Mouse (Mus musculus): ENCODE results near the gene Sag.
A peak's percentile ranks its signal among the peaks of the same experiment; 100 is the strongest.

Gene Sag

DNA sequence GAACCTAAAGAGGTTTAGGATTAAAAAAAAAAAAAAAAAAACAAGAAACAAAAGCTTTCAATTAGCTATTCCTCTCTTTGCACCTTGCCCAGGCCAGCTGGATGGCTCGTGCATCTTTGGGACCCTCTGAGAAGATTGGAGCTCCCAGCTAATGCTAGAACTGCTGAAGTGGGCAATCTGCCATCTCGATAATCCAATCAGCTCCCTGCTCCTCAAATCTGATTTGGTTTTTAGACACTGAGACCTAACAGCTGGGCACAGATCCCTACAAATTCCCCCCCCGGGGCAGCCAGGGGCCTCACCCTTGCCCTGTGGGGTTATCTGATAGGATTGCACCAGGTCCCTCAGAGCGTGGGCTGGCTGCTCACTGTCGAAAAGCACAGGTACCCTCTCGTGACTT, at the start of gene Sag:
Sag (plus strand) TSS at position 105 of the 400 bp plus-strand sequence.
- DNase-seq = no peak

DNA sequence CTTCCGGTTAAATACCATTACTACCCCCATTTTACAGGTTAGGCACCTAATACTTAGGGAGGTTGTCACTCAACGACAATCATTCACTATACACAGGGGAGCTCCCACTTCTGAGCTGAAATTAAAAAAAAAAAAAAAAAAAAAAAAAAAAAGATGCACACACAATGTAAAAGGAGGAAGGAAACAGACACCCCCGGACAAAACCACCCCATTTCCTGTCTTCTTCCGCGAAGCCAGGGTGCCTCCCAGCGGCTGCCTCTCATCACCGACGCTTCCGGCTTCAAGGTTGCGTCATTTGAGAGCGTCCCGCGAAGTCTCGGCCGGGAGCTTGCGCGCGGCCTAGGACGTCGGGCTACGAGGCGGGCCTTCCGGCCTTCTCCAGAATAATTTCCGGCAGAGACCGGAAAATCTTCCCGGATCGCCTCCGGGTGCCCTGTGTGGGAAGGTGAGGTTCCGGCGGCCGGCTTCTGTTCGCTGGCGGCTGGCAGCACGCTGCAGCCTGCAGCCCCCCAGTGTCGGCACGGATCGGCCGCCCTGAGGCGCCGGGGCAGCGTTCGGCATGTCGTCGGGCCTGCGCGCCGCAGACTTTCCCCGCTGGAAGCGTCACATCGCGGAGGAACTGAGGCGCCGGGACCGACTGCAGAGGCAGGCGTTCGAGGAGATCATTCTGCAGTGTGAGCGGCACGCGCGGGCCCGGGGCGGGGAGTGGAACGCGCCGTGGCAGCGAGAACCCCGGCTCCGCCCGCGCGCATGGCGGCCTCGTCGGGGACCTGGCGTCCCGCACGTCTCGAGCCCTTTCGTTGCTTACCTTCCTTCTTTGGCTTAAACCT, 47.6 kb upstream of the Sag start, which contains the start of gene Atg16l1:
Atg16l1 (plus strand) TSS at position 230 of the 830 bp plus-strand sequence.
- peak; percentile 94 to 96 for DNase-seq

DNA sequence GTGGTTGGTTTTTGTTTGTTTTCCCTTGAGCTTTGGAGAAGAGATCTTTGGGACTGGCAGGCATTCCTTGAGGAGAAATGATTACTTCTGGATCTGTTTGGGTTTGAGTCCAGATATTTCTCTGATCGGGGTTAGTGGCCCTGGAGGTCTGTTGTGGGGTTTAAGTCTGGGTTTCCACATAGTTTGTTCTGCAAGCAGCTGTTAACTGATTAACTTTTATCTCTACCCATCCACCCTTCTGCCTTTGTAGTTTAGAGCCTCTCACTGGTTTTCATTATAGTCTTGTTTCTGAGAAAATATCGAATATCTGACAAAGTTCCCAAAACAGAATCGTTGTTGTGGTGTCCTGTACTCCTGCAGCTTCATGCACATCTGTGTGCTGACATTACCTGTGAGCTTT, 39.7 kb upstream of the Sag start:
- DNase-seq = no peak

DNA sequence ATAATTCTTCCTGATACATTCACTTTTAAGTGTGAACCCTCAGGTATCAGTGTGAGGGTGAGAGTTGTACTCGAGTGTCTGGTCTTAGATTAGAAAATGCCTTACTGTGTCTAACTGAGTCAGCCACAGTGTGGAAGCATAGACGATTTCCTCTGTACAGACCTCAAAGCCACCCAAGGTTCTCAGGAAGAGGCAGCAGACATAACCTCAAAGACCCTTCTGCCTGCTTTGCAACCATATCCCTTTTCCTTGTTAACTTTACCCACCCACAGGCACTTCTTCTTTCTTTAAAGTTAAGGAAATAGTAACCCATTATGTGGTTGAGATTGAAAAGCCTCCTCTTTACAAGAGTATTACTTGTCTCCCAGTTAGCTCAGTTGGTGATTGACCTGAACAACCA, 37.7 kb upstream of the Sag start:
- no peak for DNase-seq

DNA sequence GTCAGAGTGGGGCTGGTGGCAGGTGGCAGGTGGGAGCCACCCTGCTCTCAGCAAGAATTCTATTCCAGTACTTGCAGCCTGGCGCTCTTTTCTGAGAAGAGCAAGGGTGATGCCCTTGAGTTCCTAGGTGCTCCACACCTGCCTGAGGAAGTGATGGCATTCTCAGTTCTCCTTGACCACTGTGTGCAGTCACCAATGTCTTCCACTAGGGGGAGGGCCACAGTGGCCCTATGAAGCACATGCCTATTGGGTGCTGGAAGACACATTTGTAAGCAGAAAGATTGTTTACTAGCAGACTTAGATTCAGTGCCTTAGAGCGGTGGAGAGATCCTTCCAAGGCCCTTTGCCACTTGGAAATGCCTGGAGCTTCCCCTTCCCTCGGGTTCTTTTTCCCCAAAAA, 37.2 kb upstream of the Sag start:
- DNase-seq = peak; percentile 24 to 25

DNA sequence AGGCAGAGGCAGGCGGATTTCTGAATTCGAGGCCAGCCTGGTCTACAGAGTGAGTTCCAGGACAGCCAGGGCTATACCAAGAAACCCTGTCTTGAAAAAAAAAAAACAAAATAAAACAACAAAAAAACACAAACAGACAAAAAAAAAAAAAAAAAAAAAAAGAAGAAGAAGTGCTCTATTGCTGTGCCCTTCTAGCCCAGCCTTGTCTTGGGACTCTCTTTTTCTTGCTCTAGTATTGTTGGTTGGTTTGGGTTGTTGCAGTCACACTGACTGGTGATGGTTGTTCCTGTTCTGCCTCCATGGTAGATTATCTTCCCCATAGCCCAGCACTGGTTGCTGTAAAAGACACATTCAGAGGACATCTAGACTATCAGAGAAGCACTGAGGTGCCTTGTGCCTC, 34.2 kb upstream of the Sag start:
- no peak for DNase-seq

DNA sequence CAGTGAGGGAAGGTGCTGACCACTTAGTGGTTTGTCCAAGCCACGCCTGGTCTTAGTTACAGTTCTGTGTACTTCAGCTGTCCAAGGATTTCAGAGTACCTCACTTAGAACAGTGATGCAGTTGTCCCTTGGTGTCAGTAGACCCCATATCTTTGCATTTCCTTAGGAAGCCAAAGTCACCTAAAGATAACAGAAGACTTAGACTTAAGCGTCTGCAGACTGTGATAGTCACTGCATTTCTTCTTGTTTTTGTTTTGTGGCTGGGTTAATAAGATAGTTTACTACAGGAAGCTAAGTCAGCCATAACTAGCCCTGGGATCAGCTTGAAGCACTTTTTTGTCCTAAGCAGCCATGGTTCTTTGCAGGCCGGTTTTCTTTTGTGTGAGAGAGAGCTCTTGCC, 33.0 kb upstream of the Sag start:
- no peak for DNase-seq

DNA sequence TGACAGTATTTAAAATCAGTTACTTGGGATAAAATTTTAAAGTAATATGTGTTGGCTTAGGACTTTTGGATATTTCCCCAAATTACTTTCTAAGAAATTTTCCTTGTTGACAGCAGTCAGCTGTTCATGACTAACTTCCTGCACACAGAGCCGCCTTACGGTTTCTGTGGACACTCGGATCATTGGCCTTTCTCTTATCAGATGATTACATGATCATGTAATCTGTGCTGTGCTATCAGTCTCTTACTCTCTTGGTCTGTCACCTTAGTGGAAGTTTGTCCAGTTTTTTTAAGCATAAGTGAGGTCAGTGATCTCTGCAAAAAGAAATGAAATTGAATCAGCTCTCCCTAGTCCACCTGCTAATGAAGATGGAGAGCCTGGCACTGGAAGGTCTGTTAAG, 31.8 kb upstream of the Sag start:
- DNase-seq = no peak

DNA sequence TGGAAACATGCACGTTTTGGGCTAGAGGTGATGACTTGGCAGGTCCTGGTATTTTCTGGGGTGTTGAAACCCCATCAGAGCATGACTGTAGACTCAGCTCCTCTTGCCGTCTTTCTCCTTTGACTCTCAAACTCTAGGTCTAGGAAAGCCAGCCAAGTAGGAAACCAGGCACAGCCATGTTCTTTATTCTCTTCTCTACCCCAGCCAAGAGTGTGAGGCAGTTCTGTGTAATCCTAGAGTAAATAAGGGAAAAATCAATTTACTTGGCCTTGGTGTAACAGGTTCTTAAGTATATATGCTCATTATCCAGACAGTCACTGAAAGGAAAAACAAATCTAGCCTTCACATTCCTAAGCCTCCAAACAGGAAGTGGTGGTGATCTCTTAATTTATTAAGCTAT, 30.1 kb upstream of the Sag start:
- no peak for DNase-seq

DNA sequence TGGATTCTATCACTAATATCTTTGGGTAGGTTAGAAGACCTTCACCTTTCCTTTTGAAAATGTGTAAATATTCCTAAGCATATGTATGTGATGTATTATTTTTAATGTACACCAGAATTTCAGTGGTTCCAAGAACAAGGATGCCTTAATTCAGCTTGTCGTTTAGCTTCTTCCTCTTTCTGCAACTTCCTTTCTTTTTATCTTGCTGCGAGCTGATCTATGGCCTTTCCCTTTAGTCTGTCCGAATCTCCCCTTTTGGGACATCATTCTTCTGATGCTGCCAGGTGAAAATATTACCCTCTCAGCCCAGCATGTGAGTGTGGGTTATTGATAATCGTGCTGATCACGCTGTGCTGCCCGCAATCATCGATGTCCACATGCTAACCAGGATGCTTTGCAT, 28.6 kb upstream of the Sag start:
- DNase-seq = no peak

DNA sequence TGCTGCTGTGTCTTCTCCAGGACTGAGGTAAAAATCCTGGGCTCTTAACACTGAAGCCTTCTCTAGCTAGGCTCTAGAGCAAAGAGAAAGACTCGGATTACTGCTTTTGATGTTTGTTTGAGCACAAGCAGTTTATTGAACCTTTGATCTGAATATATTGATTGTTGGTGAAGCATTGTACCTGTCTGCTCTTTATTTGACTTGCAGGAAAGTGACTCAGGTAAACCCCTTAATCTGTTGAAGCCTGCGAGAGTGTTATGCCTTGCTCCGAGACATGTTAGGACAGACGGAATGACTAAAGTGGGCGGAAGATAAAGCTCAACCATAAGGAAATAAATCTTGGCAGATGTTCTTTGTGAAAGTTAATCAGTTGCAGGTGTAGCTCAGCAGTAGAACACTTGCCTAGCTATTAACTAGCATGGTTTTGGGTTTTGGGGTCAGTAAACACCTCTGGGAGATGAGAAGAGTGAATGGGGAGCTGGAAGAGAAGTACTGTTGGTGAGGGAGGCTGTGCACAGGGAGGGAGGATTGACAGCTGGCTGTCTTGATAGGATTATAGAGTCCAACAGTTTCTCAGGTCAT, 24.2 kb upstream of the Sag start:
- DNase-seq = no peak

DNA sequence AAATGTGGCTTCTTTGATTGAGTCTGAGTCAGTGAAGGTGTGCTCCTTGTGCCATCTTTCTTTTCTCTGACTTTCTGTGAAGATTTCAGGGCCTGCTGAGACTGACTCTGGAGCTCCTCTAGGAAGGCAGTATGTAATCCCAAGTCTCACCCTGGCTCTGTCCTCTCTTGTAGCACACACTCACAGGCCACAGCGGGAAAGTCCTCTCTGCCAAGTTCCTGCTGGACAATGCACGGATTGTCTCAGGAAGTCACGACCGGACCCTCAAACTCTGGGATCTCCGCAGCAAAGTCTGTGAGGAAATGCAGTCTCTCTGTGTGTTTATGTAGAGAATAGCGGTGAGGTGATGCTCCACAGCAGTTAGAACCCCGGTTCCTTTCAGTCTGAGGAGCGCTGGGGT, 17.8 kb upstream of the Sag start:
- peak; percentile 46 to 59 for DNase-seq

DNA sequence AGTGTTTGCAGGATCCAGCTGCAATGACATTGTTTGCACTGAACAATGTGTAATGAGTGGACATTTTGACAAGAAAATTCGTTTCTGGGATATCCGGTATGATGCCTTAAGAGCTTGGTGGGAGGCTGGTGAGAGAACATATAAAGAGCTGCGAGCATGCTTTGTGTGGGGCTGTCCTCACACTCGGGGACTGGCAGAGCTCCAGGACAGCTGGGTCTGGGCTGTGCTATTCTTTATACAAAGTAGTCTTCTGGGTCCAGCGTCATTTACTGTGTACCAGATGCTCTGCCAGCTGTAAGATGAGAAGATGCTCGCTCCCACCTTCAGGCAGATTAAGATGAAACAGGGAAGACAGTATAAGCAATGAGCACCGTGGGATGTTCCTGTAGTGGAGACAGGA, 17.2 kb upstream of the Sag start:
- DNase-seq = peak; percentile 79 to 83

DNA sequence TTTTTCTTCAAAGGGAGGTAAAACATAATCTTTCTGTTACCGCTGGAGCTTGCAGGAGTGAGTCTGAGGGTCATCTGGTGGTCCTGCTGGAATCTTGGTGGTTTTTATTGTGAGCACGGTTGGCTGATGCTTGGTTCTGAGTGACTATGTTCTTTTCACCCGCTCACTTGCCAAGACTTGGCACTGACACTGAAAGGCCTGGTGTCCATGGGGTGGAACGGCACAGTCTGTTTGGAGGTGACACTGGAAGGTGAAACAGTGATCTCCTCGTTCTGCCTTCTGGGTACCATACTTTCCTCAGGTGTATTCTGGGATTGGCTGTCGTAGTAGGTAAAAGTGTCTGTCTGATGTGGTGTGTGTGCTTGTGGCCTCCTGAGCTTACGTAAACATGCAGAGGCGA, 13.8 kb upstream of the Sag start:
- no peak for DNase-seq

DNA sequence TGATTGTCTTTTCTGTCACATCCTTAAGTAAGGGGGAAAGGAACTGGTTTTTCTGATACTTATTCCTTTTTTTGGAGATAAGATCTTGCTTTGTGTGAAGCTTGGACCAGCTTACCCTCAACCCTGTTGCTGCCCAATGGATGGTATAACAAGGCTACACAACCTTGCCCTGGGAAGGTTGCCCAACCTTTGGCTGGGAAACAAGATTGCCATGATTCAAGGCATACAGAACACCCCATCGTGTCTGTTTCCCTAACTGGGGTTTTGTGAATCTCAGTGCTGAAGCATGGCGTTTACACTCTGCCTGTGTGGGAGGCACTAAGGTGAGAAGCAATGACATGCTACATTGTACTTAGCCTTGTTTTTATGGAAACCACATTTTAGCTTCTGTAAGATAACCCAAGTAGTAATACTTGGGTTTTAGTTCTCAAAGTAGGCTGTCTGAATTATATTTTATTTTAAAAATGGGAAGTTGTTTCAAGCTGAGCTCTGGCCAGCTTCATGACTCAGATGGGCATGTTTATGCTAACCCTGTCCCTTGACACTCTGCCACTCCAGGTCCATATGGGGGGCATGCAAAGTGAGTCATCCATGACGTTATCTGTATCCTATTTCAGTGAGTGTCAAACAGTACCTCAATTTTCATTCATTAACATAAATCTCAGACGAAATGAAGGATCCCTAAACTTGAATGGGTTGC, 10.9 kb upstream of the Sag start:
- DNase-seq = no peak

DNA sequence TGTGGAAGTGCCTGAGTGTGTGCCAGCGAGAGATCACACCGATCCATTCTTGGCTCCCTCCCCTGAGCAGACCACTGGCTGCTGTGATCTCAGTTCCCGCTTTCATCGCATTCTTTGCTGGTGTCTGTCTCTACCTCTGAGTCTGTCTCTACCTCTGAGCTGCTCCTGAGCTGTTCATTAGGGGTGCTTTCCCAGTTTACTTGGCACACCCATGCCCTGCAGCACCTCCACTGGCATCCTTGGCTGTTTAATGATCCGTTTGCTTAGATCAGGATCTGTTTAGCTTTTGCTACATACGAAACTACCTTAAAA, 10.4 kb upstream of the Sag start:
- peak in 1 of 2 experiments; percentile 22 for DNase-seq

DNA sequence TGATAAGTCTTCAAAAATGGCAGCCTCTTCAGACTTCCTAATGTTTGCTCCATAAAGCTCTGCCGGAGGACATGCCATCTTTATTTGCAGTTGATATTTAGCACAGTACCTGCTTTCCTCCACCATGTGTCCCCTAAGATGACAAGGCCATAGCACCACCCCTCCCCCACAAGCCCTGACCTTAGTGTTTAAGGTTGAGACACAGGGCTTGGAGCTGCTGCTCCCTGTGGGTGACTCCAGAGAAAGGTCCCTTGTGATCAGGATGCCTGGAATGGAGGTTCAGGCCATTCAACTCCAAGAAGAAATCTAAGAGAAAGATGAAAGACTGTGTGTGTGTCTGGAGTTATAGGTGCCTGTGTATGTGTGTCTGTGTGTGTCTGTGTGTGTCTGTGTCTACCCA, 5.8 kb upstream of the Sag start:
- no peak for DNase-seq

DNA sequence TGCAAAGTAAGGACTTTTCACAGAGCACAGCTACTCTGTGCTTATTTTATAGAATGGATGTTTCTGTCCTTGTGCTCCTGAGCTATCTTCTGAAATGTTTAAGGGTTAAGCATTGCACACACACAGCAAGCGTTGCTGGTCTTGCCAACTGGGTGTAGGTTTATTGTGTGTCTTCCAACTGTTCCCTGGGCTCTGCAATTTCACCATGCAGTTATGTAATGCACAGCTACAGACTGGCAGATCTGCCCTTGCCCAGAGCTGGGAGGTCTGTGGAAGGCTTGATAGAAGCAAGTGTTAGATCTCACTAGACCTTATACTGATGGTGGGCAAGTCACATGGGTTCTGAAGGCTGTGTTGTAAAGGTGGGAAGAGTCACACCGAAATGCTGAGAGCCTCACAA, 5.2 kb upstream of the Sag start:
- DNase-seq = no peak

DNA sequence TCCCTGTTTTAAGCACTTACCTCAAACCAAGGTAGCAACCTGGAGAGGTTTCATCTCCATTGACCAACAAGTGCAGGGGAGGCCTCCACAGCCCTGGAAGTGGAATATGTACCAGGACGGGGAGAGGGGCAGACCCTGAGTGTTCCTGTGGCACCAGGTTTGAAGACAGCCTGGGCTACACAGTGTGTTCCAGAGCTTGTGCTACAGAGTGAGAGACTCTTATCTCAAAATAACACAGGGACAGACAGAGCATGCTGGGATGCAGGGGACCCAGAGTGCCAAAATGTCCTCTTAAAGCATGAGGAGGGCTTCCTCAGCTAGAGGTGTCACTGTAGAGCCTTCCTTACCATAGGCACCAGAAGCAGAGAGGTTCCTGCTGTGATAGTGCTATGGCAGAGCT, 4.3 kb downstream of the Sag start:
- no peak for DNase-seq

DNA sequence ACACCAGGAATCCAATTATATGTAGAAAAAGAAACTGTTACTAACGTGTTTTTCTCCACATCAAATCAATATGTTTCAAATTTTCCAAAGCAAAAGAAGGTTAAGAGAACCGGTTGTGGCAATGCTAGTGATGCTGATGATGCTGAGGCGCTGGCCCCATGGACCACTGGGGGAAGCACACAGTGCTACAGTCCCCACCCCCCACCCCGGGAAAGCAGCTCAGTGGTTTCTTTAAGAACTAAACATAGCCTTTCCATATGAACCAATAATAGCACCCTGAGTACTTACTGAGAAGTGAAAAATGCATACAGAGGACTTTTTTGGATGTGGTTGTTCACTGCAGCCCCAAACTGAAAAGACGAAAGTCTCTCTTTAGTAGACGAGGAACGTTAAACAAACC, 7.9 kb downstream of the Sag start:
- DNase-seq = no peak

DNA sequence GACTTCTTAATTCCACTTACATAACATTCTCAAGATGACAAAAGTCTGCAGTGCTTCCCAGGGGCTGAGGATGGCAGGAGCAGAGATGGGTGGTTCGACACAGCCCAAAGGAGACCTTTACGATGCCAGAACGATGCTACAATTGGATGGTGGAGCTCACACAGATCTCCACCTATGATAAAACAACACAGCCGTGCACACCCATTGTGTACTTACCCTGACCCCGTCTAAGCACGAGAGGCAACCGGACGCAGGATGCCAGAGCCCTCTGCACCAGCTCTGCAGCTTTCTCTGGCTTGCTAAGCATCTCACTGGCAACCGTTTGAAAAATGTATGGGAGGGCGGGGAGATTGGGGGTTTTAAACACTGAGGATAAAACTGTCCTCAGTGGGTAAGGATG, 8.6 kb downstream of the Sag start:
- DNase-seq = no peak

DNA sequence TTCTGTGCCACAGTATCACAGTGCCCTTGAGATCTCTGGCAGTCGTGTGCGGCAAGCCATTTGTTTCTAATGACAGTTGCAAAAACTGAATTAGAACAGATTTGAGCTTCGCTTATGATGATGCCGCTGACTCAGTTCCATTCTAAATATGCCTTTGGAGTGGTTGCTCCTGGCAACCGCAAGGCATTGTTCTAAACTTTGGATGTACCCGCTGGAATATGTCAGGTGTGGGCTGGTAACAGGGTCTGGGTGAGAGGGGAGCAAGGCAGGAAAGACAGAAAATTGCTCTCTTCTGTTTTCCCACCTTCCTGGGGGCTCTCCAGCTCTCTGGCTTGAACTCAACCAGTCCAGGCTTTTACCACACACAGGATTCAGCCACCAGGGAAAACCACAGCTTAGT, 9.7 kb downstream of the Sag start:
- no peak for DNase-seq

DNA sequence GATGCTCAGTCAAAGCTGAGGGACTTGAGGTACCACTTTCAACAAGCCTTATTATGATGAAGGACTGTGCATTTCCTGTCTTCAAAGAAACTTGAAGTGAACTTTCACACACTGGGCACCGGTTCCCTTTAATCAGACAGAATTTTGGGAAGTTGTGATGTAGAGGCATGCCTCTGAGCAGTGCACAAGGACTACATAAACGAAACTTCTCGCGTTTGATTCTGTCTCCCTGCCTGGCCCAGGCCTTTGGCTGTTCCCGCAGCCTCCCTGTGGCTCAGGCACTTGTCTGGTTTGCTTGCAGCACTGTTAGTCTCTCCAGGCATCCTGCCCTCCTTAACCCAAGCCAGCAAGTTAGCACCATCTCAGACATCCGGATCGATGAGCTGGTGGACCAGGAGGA, 10.2 kb downstream of the Sag start:
- no peak for DNase-seq

DNA sequence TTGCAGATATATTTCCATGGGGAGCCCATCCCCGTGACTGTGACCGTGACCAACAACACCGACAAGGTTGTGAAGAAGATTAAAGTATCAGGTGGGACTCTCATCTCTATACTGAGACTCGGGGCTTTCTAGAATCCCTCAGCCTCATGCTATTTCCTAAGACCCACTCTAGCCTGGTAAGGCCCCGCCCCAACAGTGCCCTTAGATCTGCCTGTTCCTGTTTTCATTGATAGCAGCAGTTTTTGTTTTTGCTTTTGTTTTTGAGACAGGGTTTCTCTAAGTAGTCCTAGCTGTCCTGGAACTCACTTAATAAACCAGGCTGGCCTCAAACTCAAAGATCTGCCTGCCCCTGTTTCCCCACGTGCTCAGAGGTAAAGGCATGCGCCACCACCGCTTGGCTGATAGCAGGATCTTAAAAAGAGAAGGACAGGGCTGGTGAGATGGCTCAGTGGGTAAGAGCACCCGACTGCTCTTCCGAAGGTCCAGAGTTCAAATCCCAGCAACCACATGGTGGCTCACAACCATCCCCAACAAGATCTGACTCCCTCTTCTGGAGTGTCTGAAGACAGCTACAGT, 21.0 kb downstream of the Sag start:
- no peak for DNase-seq
